Mouse (Mus musculus): Measurements from ENCODE around the gene Rspo4. TPM values are rescaled to one million over a fixed set of nuclear protein-coding genes. Genes with fewer than 3 reads are reported as not detected.
A peak's percentile ranks its signal among the peaks of the same experiment; 100 is the strongest.

Rspo4 gene
- total RNA-seq, 1 experiment from 2014 or later, result not detected

DNA sequence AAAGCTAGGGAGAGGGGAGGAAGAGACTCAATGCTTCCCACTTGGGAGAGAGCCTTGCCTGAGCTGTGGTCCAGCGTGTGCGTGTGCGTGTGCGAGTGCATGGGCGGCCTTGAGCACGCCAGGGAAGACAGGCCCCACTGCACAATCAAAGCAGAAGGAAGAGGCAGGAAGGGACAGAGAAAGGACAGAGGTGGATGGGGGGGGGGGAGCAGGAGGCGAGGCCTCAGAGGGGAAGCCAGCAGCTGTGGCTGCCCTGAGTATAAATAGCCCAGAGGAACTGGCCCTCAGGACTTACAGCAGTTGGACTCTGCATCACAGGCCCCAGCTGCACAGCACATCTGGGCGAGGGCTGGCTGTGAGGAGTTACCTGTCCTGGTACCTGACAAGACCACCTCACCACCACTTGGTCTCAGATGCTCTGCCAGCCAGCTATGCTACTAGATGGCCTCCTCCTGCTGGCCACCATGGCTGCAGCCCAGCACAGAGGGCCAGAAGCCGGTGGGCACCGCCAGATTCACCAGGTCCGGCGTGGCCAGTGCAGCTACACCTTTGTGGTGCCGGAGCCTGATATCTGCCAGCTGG, 68.3 kb downstream of the Rspo4 start, which contains the start of gene Angpt4:
Gene Angpt4 (plus strand): TSS at position 292 of the 582 bp plus-strand sequence.
- no peak for DNase-seq

DNA sequence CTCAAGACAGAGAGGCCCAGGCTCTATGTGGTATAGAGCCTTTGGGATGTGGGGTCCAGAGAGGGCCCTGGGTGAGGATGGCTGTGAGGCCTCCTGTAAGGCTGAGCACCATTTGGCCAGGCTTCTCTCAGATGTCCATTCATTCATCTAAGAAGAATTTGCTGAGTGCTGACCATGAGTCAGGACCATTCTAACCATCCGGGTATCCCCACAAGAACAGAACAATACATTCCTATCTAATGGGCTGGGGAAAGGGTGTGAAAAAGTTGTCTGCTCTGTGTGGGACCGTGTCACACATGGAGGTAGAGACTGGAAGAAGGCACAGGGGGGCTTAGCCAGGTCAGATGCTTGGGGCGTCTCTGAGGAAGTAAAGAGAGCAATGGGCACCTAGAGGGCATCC, 69.0 kb downstream of the Rspo4 start:
- DNase-seq, result no peak

- peak; percentile 60 for DNase-seq
Measured at GRCm38 (mm10) chr2:151914120-151914519, 71.4 kb downstream of the Rspo4 start.

GRCm38 (mm10) chr2:151915111-151915510, 72.4 kb downstream of the Rspo4 start:
- DNase-seq, result no peak

GRCm38 (mm10) chr2:151916061-151916831, 73.5 kb downstream of the Rspo4 start:
- peak; percentile 82 for DNase-seq

GRCm38 (mm10) chr2:151919140-151919539, 76.4 kb downstream of the Rspo4 start:
- DNase-seq, result peak; percentile 71

DNA sequence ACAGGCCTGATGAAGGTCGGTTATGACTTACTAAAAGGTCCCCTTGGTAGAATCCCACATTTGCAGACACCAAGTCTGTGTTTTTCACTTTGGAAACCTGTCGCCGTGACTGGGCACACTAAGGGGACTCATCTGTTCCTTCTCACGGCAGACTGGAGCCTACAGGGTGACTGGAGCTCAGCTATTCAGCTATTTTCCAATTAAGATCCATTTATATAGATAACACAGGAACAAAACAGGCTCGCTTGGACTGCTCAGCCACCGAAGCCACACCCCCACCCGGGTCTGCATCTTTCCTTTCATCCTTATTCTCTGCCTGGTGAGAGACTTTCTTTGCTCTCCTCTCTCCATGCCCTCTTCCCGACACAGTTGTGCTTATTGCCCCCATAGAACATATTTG, 78.3 kb downstream of the Rspo4 start:
- no peak for DNase-seq

- DNase-seq, result no peak
Measured at GRCm38 (mm10) chr2:151921596-151921995, 78.9 kb downstream of the Rspo4 start.

Other genes starting within 250 kb of the Rspo4 start
- 7.7 and 9.2 TPM in 2 replicates for gene Snph, start 210.3 kb upstream of the Rspo4 start, total RNA-seq (2021)
- gene Rad21l, start 174.4 kb upstream of the Rspo4 start, total RNA-seq (2021), result not detected in 2 replicates
- 0.85 and 1.9 TPM in 2 replicates for gene Tmem74b, start 140.9 kb upstream of the Rspo4 start, total RNA-seq (2021)
- gene Psmf1, start 98.7 kb upstream of the Rspo4 start, total RNA-seq (2021), result 36.4 and 38.8 TPM in 2 replicates
- gene Angpt4, start 68.3 kb downstream of the Rspo4 start, total RNA-seq (2021), result 0.26 and 0.33 TPM in 2 replicates
- gene Fam110a, start 137.3 kb downstream of the Rspo4 start, total RNA-seq (2021), result 8.2 and 8.5 TPM in 2 replicates
- gene Slc52a3, start 153.6 kb downstream of the Rspo4 start, total RNA-seq (2021), result 1.6 and 2.4 TPM in 2 replicates
- gene Scrt2, start 238.6 kb downstream of the Rspo4 start, total RNA-seq (2021), result 0.30 and 0.33 TPM in 2 replicates